Mouse (Mus musculus) lung, embryonic 15.5 days (tissue): ENCODE results near the gene Gas7. TPM values are rescaled to one million over a fixed set of nuclear protein-coding genes. Genes with fewer than 3 reads are reported as not detected.

Experiments used
- ATAC-seq: fragments of 200-750 bp; cut with Nextera tagmentation; 2 replicates; pipeline ENCODE4 v1.8.0; 2017; ENCODE audit warnings: moderate number of reproducible peaks, borderline replicate concordance; ENCODE audit not compliant: low FRiP score, low TSS enrichment; ENCODE audit errors: extremely low read depth
- H3K27ac ChIP-seq: fragments of 300-500 bp; sonication (generic); 2 replicates; pipeline ENCODE4 v1.5.1; 2015; ENCODE audit warnings: moderate library complexity, mild to moderate bottlenecking, inconsistent platforms
- H3K27me3 ChIP-seq: fragments of 300-500 bp; sonication (generic); 2 replicates; pipeline ENCODE4 v1.6.1; 2015; ENCODE audit warnings: inconsistent platforms
- H3K36me3 ChIP-seq: fragments of 300-500 bp; sonication (generic); 2 replicates; pipeline ENCODE4 v1.6.1; 2015; ENCODE audit warnings: inconsistent platforms
- H3K4me1 ChIP-seq: fragments of 300-500 bp; sonication (generic); 2 replicates; pipeline ENCODE4 v1.6.1; 2015; ENCODE audit warnings: inconsistent platforms
- H3K4me2 ChIP-seq: fragments of 300-500 bp; sonication (generic); 2 replicates; pipeline ENCODE4 v1.6.1; 2015; ENCODE audit warnings: inconsistent platforms, mild to moderate bottlenecking, moderate library complexity
- H3K4me3 ChIP-seq: fragments of 300-500 bp; sonication (generic); 2 replicates; pipeline ENCODE4 v1.5.1; 2015; ENCODE audit warnings: mild to moderate bottlenecking, inconsistent platforms
- H3K9ac ChIP-seq: fragments of 300-500 bp; sonication (generic); 2 replicates; pipeline ENCODE4 v1.6.1; 2015; ENCODE audit warnings: inconsistent platforms
- H3K9me3 ChIP-seq: fragments of 300-500 bp; sonication (generic); 2 replicates; pipeline ENCODE4 v1.6.1; 2016; ENCODE audit warnings: inconsistent platforms
- WGBS: fragments of 180-500 bp; shearing (Covaris S2); methylation state at CpG from one replicate; pipeline ENCODE4 v1.1.7; 2015; 5-methylcytosine and 5-hydroxymethylcytosine counted together
- polyA plus RNA-seq: library from polyadenylated mRNA; unstranded; fragments of >200 nt; fragmentation: Nextera tagmentation; extraction: Ambion mirVana; gene quantifications from 2 replicates; pipeline ENCODE4 v1.2.1, GENCODE M21; 2015

Gas7 gene
- polyA plus RNA-seq, 1 experiment from 2014 or later: 11.7 TPM

DNA sequence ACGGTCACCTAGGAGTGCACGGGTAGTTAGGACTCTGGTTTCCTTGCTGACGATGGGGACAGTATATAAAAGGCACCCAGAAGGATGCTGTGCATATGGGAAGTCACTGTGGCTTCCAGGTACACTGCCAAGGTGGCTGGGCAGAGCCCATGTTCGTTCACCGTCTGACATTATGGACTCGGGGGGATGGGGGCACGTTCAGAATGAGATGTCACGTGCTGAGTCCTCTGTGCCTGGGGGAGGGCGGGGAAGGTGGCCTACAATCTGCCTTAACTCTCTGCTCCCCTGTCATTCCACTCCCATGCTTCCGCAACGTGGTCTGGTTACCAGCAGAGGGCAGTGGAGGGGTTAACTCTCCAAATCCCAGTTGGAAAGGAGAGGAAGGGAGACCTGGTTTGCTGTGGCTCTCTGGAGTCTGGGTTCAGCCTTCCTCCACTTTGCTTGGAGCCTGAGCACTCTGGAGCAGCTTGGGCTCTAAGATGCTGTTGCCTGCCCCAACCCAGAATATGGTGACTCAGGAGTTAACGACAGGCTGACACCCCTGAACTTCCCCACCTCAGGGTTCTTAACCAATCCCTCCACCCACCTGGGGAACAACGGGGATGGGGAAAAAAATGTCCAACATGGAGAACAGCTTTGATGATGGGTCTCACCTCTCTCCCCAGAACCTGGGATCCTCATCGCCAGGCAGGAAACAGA is 197.1 kb downstream of the Gas7 start:
- peaks cover 6% of the 10 kb centered on the region; the same call in 1 of the 2 replicates for H3K4me1 ChIP-seq
- ATAC-seq: no peak
- H3K27ac ChIP-seq: no peak overlapping the region
- H3K27me3 ChIP-seq: no peaks in the 10 kb centered on the region
- WGBS: 12% methylated on average over 14 of the region's 14 CpGs
- H3K9ac ChIP-seq: no peak overlapping the region
- no peak overlapping the region for H3K4me2 ChIP-seq
- H3K36me3 ChIP-seq: no peaks in the 10 kb centered on the region
- no peak overlapping the region for H3K4me3 ChIP-seq
- no peaks in the 10 kb centered on the region for H3K9me3 ChIP-seq

GRCm38 (mm10) chr11:67652893-67653255 is 197.6 kb downstream of the Gas7 start:
- Histone ChIP-seq H3K27me3 (no peaks in the 10 kb centered on the region), H3K27ac (no peak overlapping the region), H3K9ac (no peak overlapping the region), H3K36me3 (no peaks in the 10 kb centered on the region), H3K4me3 (no peak overlapping the region), H3K4me1 (peaks cover 6% of the 10 kb centered on the region; the same call in 1 of the 2 replicates), H3K4me2 (no peak overlapping the region), H3K9me3 (no peaks in the 10 kb centered on the region)
- WGBS: 28% methylated on average over 6 of the region's 6 CpGs
- ATAC-seq: no peak

GRCm38 (mm10) chr11:67653521-67654090 is 198.4 kb downstream of the Gas7 start:
- Histone ChIP-seq H3K4me2 (no peak overlapping the region), H3K27me3 (no peaks in the 10 kb centered on the region), H3K27ac (no peak overlapping the region), H3K4me1 (peaks cover 6% of the 10 kb centered on the region; the same call in 1 of the 2 replicates), H3K36me3 (no peaks in the 10 kb centered on the region), H3K4me3 (no peak overlapping the region), H3K9ac (no peak overlapping the region), H3K9me3 (no peaks in the 10 kb centered on the region)
- WGBS: 76% methylated on average over 9 of the region's 9 CpGs
- no peak for ATAC-seq

GRCm38 (mm10) chr11:67654514-67654913 is 199.3 kb downstream of the Gas7 start:
- no peaks in the 10 kb centered on the region for H3K27me3 ChIP-seq
- no peaks in the 10 kb centered on the region for H3K36me3 ChIP-seq
- no peak overlapping the region for H3K4me3 ChIP-seq
- no peak for ATAC-seq
- no peak overlapping the region for H3K27ac ChIP-seq
- WGBS: 81% methylated on average over 4 of the region's 4 CpGs
- H3K4me2 ChIP-seq: no peak overlapping the region
- H3K9me3 ChIP-seq: no peaks in the 10 kb centered on the region
- H3K9ac ChIP-seq: no peak overlapping the region
- peaks cover 6% of the 10 kb centered on the region; the same call in 1 of the 2 replicates for H3K4me1 ChIP-seq

- H3K9ac ChIP-seq: no peak overlapping the region
Measured at GRCm38 (mm10) chr11:67655236-67655959, 200.2 kb downstream of the Gas7 start.

DNA sequence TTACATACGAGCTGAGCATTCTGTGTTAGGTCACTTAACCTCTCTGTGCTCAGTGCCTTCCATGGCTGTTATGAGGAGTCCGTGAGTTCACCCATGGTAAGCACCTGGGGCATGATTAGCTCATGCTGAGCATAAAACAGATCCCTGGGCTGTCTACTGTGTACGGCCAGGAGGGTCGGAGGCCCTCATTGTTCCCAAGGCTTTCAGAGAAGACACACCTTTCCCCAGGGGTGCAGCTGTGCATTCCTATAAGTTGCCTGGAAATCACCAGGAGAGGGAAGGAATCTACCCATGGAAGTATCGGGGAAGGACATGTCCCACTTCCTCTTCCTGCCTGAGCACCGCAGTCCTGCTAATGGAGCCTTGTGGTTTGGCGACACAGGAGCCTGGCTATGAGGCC is 201.1 kb downstream of the Gas7 start:
- Histone ChIP-seq H3K4me1 (peaks cover 6% of the 10 kb centered on the region; the same call in 1 of the 2 replicates), H3K4me2 (no peak overlapping the region), H3K9ac (no peak overlapping the region), H3K36me3 (no peaks in the 10 kb centered on the region), H3K27ac (no peak overlapping the region), H3K9me3 (no peaks in the 10 kb centered on the region), H3K27me3 (no peaks in the 10 kb centered on the region), H3K4me3 (no peak overlapping the region)
- 71% methylated on average over 7 of the region's 7 CpGs for WGBS
- ATAC-seq: no peak

More at GRCm38 (mm10) chr11:67655236-67655959, 200.2 kb downstream of the Gas7 start:
- Histone ChIP-seq H3K36me3 (no peaks in the 10 kb centered on the region), H3K27ac (no peak overlapping the region), H3K4me3 (no peak overlapping the region), H3K4me1 (peaks cover 6% of the 10 kb centered on the region; the same call in 1 of the 2 replicates), H3K9me3 (no peaks in the 10 kb centered on the region), H3K4me2 (no peak overlapping the region), H3K27me3 (no peaks in the 10 kb centered on the region)
- 64% methylated on average over 17 of the region's 17 CpGs for WGBS
- ATAC-seq: no peak

DNA sequence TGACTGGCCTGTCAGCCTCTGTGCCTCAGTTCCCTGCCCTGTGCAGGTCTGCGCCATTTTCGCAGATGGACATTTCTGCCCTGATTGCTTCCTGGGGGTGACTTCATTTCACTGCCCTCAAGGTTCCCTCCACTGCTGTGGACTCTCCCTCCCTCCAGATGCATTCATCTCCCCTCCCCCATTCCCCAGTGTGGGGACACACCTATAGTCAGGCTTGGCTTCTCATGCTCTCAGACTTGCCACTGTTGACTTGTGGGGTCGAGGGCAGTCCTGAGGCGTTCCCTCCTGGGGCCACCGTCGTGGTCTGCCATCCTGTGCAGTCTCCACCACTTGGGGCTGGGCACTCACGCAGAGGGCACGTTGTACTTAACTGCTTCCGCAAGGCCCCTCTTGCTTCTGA is 201.6 kb downstream of the Gas7 start:
- H3K4me1 ChIP-seq: peaks cover 6% of the 10 kb centered on the region; the same call in 1 of the 2 replicates
- no peaks in the 10 kb centered on the region for H3K9me3 ChIP-seq
- WGBS: 84% methylated on average over 9 of the region's 9 CpGs
- no peak overlapping the region for H3K9ac ChIP-seq
- H3K4me2 ChIP-seq: no peak overlapping the region
- H3K4me3 ChIP-seq: no peak overlapping the region
- no peaks in the 10 kb centered on the region for H3K27me3 ChIP-seq
- ATAC-seq: no peak
- H3K27ac ChIP-seq: no peak overlapping the region
- no peaks in the 10 kb centered on the region for H3K36me3 ChIP-seq

GRCm38 (mm10) chr11:67657685-67658382 is 202.6 kb downstream of the Gas7 start:
- Histone ChIP-seq H3K4me2 (no peak overlapping the region), H3K27me3 (no peaks in the 10 kb centered on the region), H3K36me3 (no peaks in the 10 kb centered on the region), H3K9ac (no peak overlapping the region), H3K9me3 (no peaks in the 10 kb centered on the region), H3K27ac (no peak overlapping the region), H3K4me3 (no peak overlapping the region), H3K4me1 (peaks cover 2% of the 10 kb centered on the region; the same call in 1 of the 2 replicates)
- no peak for ATAC-seq
- WGBS: 38% methylated on average over 11 of the region's 11 CpGs

- ATAC-seq: no peak
- H3K27ac ChIP-seq: no peak overlapping the region
- WGBS: 81% methylated on average over 8 of the region's 8 CpGs
- H3K9me3 ChIP-seq: no peaks in the 10 kb centered on the region
- H3K27me3 ChIP-seq: no peaks in the 10 kb centered on the region
- no peaks in the 10 kb centered on the region for H3K36me3 ChIP-seq
- no peaks in the 10 kb centered on the region for H3K4me1 ChIP-seq
- no peak overlapping the region for H3K4me3 ChIP-seq
- H3K9ac ChIP-seq: no peak overlapping the region
- H3K4me2 ChIP-seq: no peak overlapping the region
Measured at GRCm38 (mm10) chr11:67661465-67661864, 206.2 kb downstream of the Gas7 start.

- H3K9ac ChIP-seq: no peak overlapping the region
- no peak overlapping the region for H3K4me3 ChIP-seq
- H3K27ac ChIP-seq: no peak overlapping the region
- H3K27me3 ChIP-seq: no peaks in the 10 kb centered on the region
- H3K36me3 ChIP-seq: no peaks in the 10 kb centered on the region
- H3K9me3 ChIP-seq: no peaks in the 10 kb centered on the region
- WGBS: 86% methylated on average over 4 of the region's 4 CpGs
- H3K4me1 ChIP-seq: peaks cover 10% of the 10 kb centered on the region
- no peak for ATAC-seq
- no peak overlapping the region for H3K4me2 ChIP-seq
Measured at GRCm38 (mm10) chr11:67663437-67663836, 208.2 kb downstream of the Gas7 start.

- 81% methylated on average over 3 of the region's 3 CpGs for WGBS
- H3K9ac ChIP-seq: no peak overlapping the region
- no peaks in the 10 kb centered on the region for H3K27me3 ChIP-seq
- H3K36me3 ChIP-seq: no peaks in the 10 kb centered on the region
- no peak overlapping the region for H3K27ac ChIP-seq
- peaks cover 10% of the 10 kb centered on the region for H3K4me1 ChIP-seq
- no peak overlapping the region for H3K4me3 ChIP-seq
- no peak for ATAC-seq
- no peak overlapping the region for H3K4me2 ChIP-seq
- H3K9me3 ChIP-seq: no peaks in the 10 kb centered on the region
Measured at GRCm38 (mm10) chr11:67664261-67664660, 209.0 kb downstream of the Gas7 start.
